Mouse (Mus musculus) G1E (cell line): ENCODE measurements around the gene Taf8. TPM values are rescaled to one million over a fixed set of nuclear protein-coding genes. Genes with fewer than 3 reads are reported as not detected.

ENCODE experiments used
- ATAC-seq: 2 replicates; pipeline ENCODE4 v1.8.0; 2016; ENCODE audit warnings: mild to moderate bottlenecking; ENCODE audit not compliant: insufficient number of reproducible peaks, poor library complexity, low FRiP score, severe bottlenecking; ENCODE audit errors: extremely low read depth
- DNase-seq: peaks from one replicate; pipeline ENCODE4 v3.0.0; 2012; ENCODE audit warnings: low spot score
- H3K27me3 ChIP-seq: 2 replicates; pipeline ENCODE4 v1.6.1; 2012; ENCODE audit warnings: mild to moderate bottlenecking, low read length, inconsistent platforms; ENCODE audit not compliant: insufficient read depth
- H3K36me3 ChIP-seq: replicated peaks from 2 replicates; pipeline ENCODE3; 2012; ENCODE audit warnings: mild to moderate bottlenecking, inconsistent platforms
- H3K4me1 ChIP-seq: 2 replicates; pipeline ENCODE4 v1.6.1; 2012; ENCODE audit warnings: low read depth, low read length, inconsistent platforms, mixed read lengths; ENCODE audit not compliant: insufficient read depth
- H3K4me3 ChIP-seq: 2 replicates; pipeline ENCODE4 v1.5.1; 2012; ENCODE audit warnings: low read depth, mild to moderate bottlenecking, inconsistent platforms, low read length, moderate library complexity, mixed read lengths
- H3K9me3 ChIP-seq: replicated peaks from 2 replicates; pipeline ENCODE4 v1.6.1; 2012; ENCODE audit warnings: inconsistent platforms
- CTCF ChIP-seq: IDR thresholded peaks from 2 replicates; pipeline ENCODE4 v1.5.1; 2012; ENCODE audit warnings: low read depth, low read length, inconsistent platforms, mixed read lengths
- GATA1 ChIP-seq: IDR thresholded peaks from 2 replicates; pipeline ENCODE4 v1.6.1; 2012; ENCODE audit warnings: borderline replicate concordance, low read length, inconsistent platforms, mixed read lengths
- GATA2 ChIP-seq: IDR thresholded peaks from 2 replicates; pipeline ENCODE4 v1.6.1; 2012; ENCODE audit warnings: low read depth, low read length, inconsistent platforms, borderline replicate concordance
- POLR2AphosphoS5 ChIP-seq: IDR thresholded peaks from 2 replicates; pipeline ENCODE4 v1.6.1; 2012; ENCODE audit warnings: low read depth, low read length, inconsistent platforms; ENCODE audit not compliant: insufficient replicate concordance
- TAL1 ChIP-seq: conservative IDR thresholded peaks from 2 replicates; pipeline ENCODE4 v1.6.1; 2012; ENCODE audit warnings: low read depth, low read length, inconsistent platforms, mixed read lengths
- polyA plus RNA-seq: library from polyadenylated mRNA; stranded (reverse); fragments of >175 nt; gene quantifications from 2 replicates; pipeline ENCODE4 v1.2.3, GENCODE M21; 2012
- total RNA-seq, 2 experiments: library from RNA; stranded (forward) in 1 of 2; stranded (reverse) in 1 of 2; fragments of 200-1000 nt in 1 of 2; fragments of >200 nt in 1 of 2; fragmentation: Nextera tagmentation in 1 of 2; gene quantifications; 2 replicates each; pipeline ENCODE4 v1.2.3; 2014 to 2017

The Taf8 gene
- total and polyA plus RNA-seq, 3 experiments, result 22.4 to 39.8 (median 29.1) TPM

- peaks cover 59% of the 10 kb centered on the region for H3K27me3 ChIP-seq
- ATAC-seq, result no peak
- H3K36me3 ChIP-seq, result no peaks in the 10 kb centered on the region
- H3K9me3 ChIP-seq, result no peaks in the 10 kb centered on the region
- DNase-seq, result no peak
- TF ChIP-seq GATA2 (no peak), POLR2AphosphoS5 (no peak), GATA1 (no peak), CTCF (no peak), TAL1 (no peak)
- H3K4me1 ChIP-seq, result no peaks in the 10 kb centered on the region
- no peak overlapping the region for H3K4me3 ChIP-seq
These were observed 59.8 kb downstream of the Taf8 start for GRCm38 (mm10) chr17:47442271-47442670.

- Histone ChIP-seq H3K9me3 (no peaks in the 10 kb centered on the region), H3K27me3 (peaks cover 64% of the 10 kb centered on the region), H3K36me3 (no peaks in the 10 kb centered on the region), H3K4me1 (no peaks in the 10 kb centered on the region), H3K4me3 (no peak overlapping the region)
- TF ChIP-seq POLR2AphosphoS5, result no peak
- TF ChIP-seq TAL1, result no peak
- no peak for TF ChIP-seq GATA2
- no peak for TF ChIP-seq GATA1
- TF ChIP-seq CTCF, result no peak
- DNase-seq (no peak), ATAC-seq (no peak)
These were observed 60.6 kb downstream of the Taf8 start for GRCm38 (mm10) chr17:47441296-47442051.

- DNase-seq (no peak), ATAC-seq (no peak)
- TF ChIP-seq GATA1 (no peak), POLR2AphosphoS5 (no peak), GATA2 (no peak), CTCF (no peak), TAL1 (no peak)
- no peaks in the 10 kb centered on the region for H3K9me3 ChIP-seq
- H3K4me1 ChIP-seq, result no peaks in the 10 kb centered on the region
- no peaks in the 10 kb centered on the region for H3K36me3 ChIP-seq
- no peak overlapping the region for H3K4me3 ChIP-seq
- H3K27me3 ChIP-seq, result peaks cover 61% of the 10 kb centered on the region
These were observed 61.7 kb downstream of the Taf8 start for GRCm38 (mm10) chr17:47440359-47440890.

GRCm38 (mm10) chr17:47439396-47440028, 62.6 kb downstream of the Taf8 start:
- TF ChIP-seq POLR2AphosphoS5 (no peak), TAL1 (no peak), CTCF (no peak)
- H3K4me1 ChIP-seq, result no peaks in the 10 kb centered on the region
- no peak overlapping the region for H3K4me3 ChIP-seq
- ATAC-seq (no peak), DNase-seq (no peak)
- peaks cover 56% of the 10 kb centered on the region for H3K27me3 ChIP-seq
- H3K9me3 ChIP-seq, result no peaks in the 10 kb centered on the region
- no peaks in the 10 kb centered on the region for H3K36me3 ChIP-seq

- no peaks in the 10 kb centered on the region for H3K4me1 ChIP-seq
- no peaks in the 10 kb centered on the region for H3K36me3 ChIP-seq
- peaks cover 50% of the 10 kb centered on the region for H3K27me3 ChIP-seq
- H3K9me3 ChIP-seq, result no peaks in the 10 kb centered on the region
- TF ChIP-seq CTCF (no peak), GATA2 (no peak), TAL1 (no peak), GATA1 (no peak), POLR2AphosphoS5 (no peak)
- no peak for DNase-seq
- H3K4me3 ChIP-seq, result no peak overlapping the region
- no peak for ATAC-seq
These were observed 63.5 kb downstream of the Taf8 start for GRCm38 (mm10) chr17:47438611-47439010.

GRCm38 (mm10) chr17:47436907-47437547, 65.1 kb downstream of the Taf8 start, which contains the start of gene 1700001C19Rik:
Gene 1700001C19Rik, minus strand, starts transcription at chr17:47437376.
- H3K9me3 ChIP-seq, result no peaks in the 10 kb centered on the region
- H3K4me3 ChIP-seq, result no peak within 1 kb of the TSS
- DNase-seq, result no peak
- ATAC-seq, result no peak
- H3K4me1 ChIP-seq, result no peaks in the 10 kb centered on the region
- TF ChIP-seq GATA1 (no peak), TAL1 (no peak), GATA2 (no peak), CTCF (no peak), POLR2AphosphoS5 (no peak)
- peaks cover 53% of the 10 kb centered on the region for H3K27me3 ChIP-seq
- H3K36me3 ChIP-seq, result no peaks in the 10 kb centered on the region
